Mouse (Mus musculus) cerebellum, adult 2 months (tissue): Measurements from ENCODE around the gene Rps15. TPM values are rescaled to one million over a fixed set of nuclear protein-coding genes. Genes with fewer than 3 reads are reported as not detected.
A peak's percentile ranks its signal among the peaks of the same experiment; 100 is the strongest.

Experiments used
- DNase-seq, 2 experiments: peaks; one replicate each; pipeline ENCODE4 v3.0.0; 2021
- H3K27ac ChIP-seq: fragments of 200-500 bp; 2 replicates; pipeline ENCODE4 v1.5.1; 2012; ENCODE audit warnings: low read length, control low read depth, inconsistent platforms; ENCODE audit not compliant: insufficient read depth
- H3K27me3 ChIP-seq: fragments of 200-500 bp; 2 replicates; pipeline ENCODE4 v1.6.1; 2012; ENCODE audit warnings: inconsistent platforms, mild to moderate bottlenecking, low read length, moderate library complexity; ENCODE audit not compliant: control insufficient read depth, insufficient read depth
- H3K4me1 ChIP-seq: fragments of 200-500 bp; 2 replicates; pipeline ENCODE4 v1.6.1; 2011; ENCODE audit warnings: low read length; ENCODE audit not compliant: control insufficient read depth, insufficient read depth
- H3K4me3 ChIP-seq: fragments of 200-500 bp; replicated peaks from 2 replicates; pipeline ENCODE3; 2011; ENCODE audit warnings: mild to moderate bottlenecking, low read depth, low read length, control low read depth; ENCODE audit not compliant: insufficient read depth
- CTCF ChIP-seq: fragments of 200-500 bp; IDR thresholded peaks from 2 replicates; pipeline ENCODE4 v1.5.1; 2011; ENCODE audit warnings: low read depth, mild to moderate bottlenecking, control low read depth, low read length, moderate library complexity, borderline replicate concordance; ENCODE audit not compliant: insufficient read depth
- POLR2A ChIP-seq: fragments of 200-500 bp; IDR thresholded peaks from 2 replicates; pipeline ENCODE4 v1.6.1; 2011; ENCODE audit warnings: low read length, control low read depth, borderline replicate concordance; ENCODE audit not compliant: insufficient read depth
- WGBS: fragments of 180-500 bp; shearing (Covaris S2); methylation state at CpG from one replicate; pipeline ENCODE4 v1.1.7; 2018; 5-methylcytosine and 5-hydroxymethylcytosine counted together
- polyA plus RNA-seq: library from polyadenylated mRNA; depleted of rRNA; stranded (reverse); fragments of >200 nt; gene quantifications from 2 replicates; pipeline ENCODE4 v1.2.3, GENCODE M21; 2012

The Rps15 gene
- polyA plus RNA-seq, 1 experiment: 1,454 TPM

DNA sequence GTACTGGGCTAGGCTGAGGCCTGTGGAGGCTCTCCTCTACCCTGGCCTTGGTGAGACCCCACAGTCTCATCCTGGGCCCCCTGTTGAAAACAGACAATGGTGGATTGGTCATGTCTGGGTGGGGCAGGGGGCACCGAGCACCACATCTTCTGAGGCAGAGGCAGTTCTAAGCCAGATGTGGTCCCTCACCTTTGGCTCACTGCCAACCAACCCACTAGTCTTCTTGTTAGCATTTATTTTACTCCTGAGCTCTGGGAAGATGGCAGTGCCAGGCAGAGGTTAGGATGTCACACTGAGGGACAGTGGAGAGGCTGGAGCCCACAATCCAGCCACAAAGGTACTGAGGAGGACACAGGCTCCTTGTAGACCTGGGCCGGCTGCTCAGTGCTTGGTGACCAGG, 34.3 kb upstream of the Rps15 start:
- no peaks in the 10 kb centered on the region for H3K27me3 ChIP-seq
- no peak overlapping the region for H3K4me3 ChIP-seq
- DNase-seq: no peak
- no peak overlapping the region for H3K27ac ChIP-seq
- 63% methylated on average over 2 of the region's 2 CpGs for WGBS
- no peak for TF ChIP-seq CTCF
- peaks cover 16% of the 10 kb centered on the region; the same call in 1 of the 2 replicates for H3K4me1 ChIP-seq

DNA sequence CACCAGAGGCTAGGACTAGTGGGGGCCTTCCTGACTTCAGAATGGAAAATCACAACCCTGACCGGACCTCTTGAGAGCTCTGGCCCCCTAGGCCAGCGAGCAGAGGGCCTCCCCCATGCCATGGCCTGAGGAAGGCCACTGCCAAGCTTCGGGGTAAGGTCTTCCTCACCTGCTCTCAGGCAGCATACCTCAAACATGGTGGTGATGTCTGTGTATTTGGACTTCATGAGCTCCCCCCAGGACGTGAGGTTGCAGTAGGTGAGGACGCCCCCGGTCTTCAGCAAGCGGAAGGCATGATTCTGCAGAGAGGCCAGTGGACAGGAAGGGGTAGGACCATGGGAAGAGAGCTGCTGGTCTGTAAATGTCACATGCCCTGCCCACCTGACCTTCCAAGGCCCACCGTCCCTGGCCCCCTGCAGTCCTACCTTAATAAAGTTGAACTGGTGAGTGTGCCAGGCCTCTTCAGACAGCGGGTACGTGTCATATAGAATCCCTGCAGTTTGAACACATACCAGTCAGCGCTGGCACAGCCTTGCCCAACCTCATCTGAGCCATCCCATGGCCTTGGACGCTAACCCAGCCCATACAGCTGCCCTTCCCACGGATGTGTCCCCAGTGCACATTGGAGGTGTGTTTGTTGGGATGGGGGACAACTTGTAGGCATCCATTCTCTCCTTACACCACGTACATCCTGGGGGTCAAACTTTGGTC, 33.3 kb upstream of the Rps15 start:
- no peaks in the 10 kb centered on the region for H3K27me3 ChIP-seq
- TF ChIP-seq CTCF (no peak), POLR2A (no peak)
- peak in 1 of 2 experiments; percentile 36 for DNase-seq
- 57% methylated on average over 14 of the region's 14 CpGs for WGBS
- no peak overlapping the region for H3K27ac ChIP-seq
- no peak overlapping the region for H3K4me3 ChIP-seq
- H3K4me1 ChIP-seq: peaks cover 16% of the 10 kb centered on the region; the same call in 1 of the 2 replicates

DNA sequence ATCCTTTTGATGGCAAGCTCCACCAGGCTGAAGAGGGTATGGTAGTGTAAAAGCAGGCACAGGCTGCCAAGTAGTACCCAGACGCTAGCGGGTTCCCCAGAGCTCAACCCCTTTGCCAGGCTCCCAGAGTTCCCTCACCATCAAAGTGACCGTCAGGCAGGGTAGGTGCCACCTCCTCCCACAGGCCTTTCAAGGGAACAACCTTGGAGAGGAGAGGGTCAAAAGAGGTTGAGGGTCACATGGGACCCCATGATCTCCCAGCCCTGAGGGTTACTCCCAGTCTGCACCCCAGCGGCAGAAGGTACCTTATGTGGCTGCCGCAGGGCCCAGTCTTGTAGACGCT, 32.8 kb upstream of the Rps15 start:
- H3K27ac ChIP-seq: peak overlapping the region; percentile 47; the same call in 1 of the 2 replicates
- no peak overlapping the region for H3K4me3 ChIP-seq
- H3K27me3 ChIP-seq: no peaks in the 10 kb centered on the region
- 14% methylated on average over 6 of the region's 6 CpGs for WGBS
- no peak for DNase-seq
- TF ChIP-seq POLR2A (no peak), CTCF (no peak)
- peaks cover 16% of the 10 kb centered on the region; the same call in 1 of the 2 replicates for H3K4me1 ChIP-seq

DNA sequence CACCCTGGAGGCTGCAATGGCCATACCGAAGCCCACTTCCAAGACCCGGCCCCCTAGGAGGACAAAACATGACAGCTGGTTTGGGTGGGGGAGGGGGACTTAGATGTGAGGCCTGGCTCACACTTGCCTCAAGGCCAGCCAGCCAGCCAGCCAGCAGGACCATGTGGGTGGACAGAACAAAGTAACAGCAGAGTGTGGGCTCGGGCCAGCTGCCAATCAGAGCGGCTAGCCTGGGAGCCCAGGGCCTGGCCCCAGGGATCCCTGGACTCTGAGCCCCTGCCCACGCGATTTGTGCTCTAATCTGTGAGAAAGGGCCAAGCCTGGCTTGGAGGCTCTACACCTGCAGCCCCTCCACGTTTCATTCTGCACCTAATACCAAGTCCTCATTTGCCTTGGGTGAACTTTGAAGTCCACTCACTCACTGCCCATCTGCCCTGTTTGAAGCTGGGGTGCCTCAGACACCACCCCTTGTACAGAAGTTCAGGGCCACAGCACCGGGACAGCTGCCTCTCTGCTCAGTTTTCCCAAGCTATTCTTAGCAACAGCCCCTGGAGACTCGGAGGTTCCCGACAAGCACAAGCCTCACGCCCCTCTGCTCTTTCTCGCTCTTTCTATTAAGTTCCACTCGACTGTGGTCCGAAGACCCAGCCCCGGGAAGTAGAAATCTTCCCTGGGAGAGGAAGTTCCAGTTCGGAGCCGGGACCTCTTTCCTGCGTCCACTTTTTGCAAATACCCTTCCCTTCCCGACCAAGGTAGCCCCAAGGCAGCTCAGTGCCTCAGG, 32.2 kb upstream of the Rps15 start:
- WGBS: 3% methylated on average over 19 of the region's 19 CpGs
- Histone ChIP-seq H3K4me3 (peak overlapping the region; percentile 46), H3K27me3 (no peaks in the 10 kb centered on the region), H3K27ac (peak overlapping the region; percentile 67), H3K4me1 (peaks cover 16% of the 10 kb centered on the region; the same call in 1 of the 2 replicates)
- peak; percentile 7; the same call in 1 of the 2 replicates for TF ChIP-seq POLR2A
- no peak for TF ChIP-seq CTCF
- peak; percentile 78 to 84 for DNase-seq

DNA sequence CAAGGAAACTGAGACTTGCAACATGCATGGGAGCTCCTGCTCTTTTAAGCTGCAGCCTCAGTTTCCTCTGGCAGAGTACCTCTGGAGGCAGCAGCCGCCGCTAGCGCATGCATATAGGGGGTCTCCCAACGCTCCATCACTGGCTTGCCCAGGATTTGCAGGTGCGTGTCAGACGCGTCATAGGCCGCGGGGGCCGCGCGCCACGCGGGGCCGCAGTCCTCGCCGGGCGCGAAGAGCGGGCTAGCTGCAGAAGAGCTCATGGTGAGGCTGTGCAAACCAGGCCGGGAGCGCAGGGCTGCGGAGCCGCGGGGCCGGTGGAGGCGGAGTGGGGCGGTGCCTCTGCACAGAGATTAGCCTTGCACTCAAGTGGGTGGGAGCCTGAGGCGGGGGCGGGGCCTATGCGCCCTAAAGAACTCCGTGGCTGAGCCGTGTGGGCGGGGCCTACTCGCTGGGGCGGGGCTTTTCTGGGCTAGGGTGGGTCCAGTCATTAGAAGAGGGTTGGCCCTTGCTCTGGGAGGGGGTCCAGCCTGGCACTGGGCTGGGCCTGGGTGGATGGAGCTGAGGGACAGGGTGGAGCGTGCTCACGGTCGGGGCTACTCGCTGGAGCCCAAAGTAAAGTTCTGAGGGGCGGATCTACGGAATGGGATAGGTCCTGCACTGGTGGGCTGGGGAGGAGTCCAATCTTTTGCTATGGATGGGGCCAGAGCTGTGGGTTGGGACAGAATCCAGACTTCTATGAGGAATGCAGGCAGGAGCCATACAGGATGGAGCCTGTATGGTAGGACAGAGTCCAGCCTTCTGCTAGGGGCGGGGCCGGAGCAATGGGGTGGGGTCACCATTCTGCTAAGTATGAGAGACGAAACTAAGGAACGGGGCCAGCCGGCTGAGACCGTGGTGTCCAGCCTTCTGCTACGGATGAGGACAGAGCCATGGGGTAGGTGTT, 31.3 kb upstream of the Rps15 start, which contains the start of the genes Gamt and Dazap1:
Gene Gamt, minus strand, starts transcription at position 371 of the 943 bp plus-strand sequence.
Gene Dazap1, plus strand, starts transcription at position 845 of the 943 bp plus-strand sequence.
- Histone ChIP-seq H3K4me1 (peaks cover 15% of the 10 kb centered on the region; the same call in 1 of the 2 replicates), H3K27ac (peak within 1 kb of the TSS; percentile 70), H3K27me3 (no peaks in the 10 kb centered on the region), H3K4me3 (peak within 1 kb of the TSS; percentile 66)
- TF ChIP-seq CTCF (no peak), POLR2A (peak; percentile 36; the same call in 1 of the 2 replicates)
- DNase-seq: peak; percentile 91 to 92
- WGBS: 1% methylated on average over 49 of the region's 49 CpGs

DNA sequence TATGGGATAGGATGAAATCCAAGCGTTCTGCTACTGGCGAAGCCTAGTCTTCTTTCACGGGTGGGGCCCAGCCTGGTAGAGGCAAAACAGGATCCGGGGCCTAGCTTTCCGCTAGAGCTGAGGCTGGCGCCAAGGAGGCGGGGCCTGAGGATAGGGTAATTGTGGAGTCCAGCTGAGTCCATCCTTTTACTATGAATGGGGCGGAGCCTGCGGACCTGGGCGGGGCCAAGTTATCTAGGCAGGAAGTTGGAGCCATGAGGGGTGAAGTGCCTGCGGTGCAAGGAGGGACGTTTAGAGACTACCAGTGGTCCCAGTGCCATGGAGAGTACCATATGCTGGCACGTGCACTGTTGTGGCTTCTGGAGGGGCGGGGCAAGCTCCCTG, 30.7 kb upstream of the Rps15 start:
- Histone ChIP-seq H3K4me3 (peak overlapping the region; percentile 66), H3K4me1 (peaks cover 9% of the 10 kb centered on the region; the same call in 1 of the 2 replicates), H3K27me3 (no peaks in the 10 kb centered on the region), H3K27ac (peak overlapping the region; percentile 70)
- DNase-seq: peak; percentile 88 to 89
- under 1% methylated on average over 14 of the region's 14 CpGs for WGBS
- TF ChIP-seq POLR2A (peak; percentile 19; the same call in 1 of the 2 replicates), CTCF (no peak)

DNA sequence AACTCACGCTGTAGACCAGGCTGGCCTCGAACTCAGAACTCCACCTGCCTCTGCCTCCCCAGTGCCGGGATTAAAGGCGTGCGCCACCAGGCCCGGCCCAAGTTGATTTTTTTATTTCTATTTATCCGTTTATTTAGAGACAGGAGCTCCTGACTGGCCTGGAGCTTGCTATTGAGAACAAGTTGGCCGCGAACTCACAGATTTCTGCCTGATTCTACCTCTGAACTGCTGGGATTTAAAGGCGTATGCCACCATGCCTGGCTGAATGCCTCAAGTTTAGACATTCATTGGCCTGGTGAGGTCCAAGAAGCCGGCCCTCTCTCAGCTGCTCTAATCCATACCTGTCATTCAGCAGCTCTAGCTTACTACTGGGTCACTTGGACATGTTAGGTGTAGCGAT, 30.1 kb upstream of the Rps15 start:
- WGBS: 51% methylated on average over 12 of the region's 12 CpGs
- no peak overlapping the region for H3K27ac ChIP-seq
- H3K4me3 ChIP-seq: no peak overlapping the region
- no peaks in the 10 kb centered on the region for H3K27me3 ChIP-seq
- no peak for DNase-seq
- peaks cover 8% of the 10 kb centered on the region; the same call in 1 of the 2 replicates for H3K4me1 ChIP-seq
- TF ChIP-seq POLR2A (no peak), CTCF (no peak)
